ENCODE assay signal across 21 mouse cellular contexts in genomic region chr17:27454396-27454795, GRCm38 (mm10).
"Had no signal": no experiment of that assay in that cellular context is flagged by ENCODE, and none has a peak within 500 bp of the region (broad histone marks: within the 10 kb centered on the region; RNA-seq: fewer than 3 reads in every experiment).

No protein-coding gene starts in this region.

- ATAC-seq: liver, postnatal 0 days; lung, postnatal 0 days had no signal

- H3K27ac ChIP-seq: kidney, embryonic 15.5 days; limb, embryonic 12.5 days; limb, embryonic 15.5 days; liver, embryonic 14.5 days; neural tube, embryonic 12.5 days; neural tube, embryonic 15.5 days; stomach, postnatal 0 days had no signal

- H3K36me3 ChIP-seq: kidney, embryonic 15.5 days; limb, embryonic 12.5 days; limb, embryonic 15.5 days; neural tube, embryonic 12.5 days; neural tube, embryonic 15.5 days had no signal

- H3K4me3 ChIP-seq: kidney, embryonic 15.5 days; limb, embryonic 12.5 days; limb, embryonic 15.5 days; neural tube, embryonic 12.5 days; neural tube, embryonic 15.5 days had no signal

- H3K4me1 ChIP-seq: kidney, embryonic 15.5 days; limb, embryonic 12.5 days; limb, embryonic 15.5 days; neural tube, embryonic 12.5 days; neural tube, embryonic 15.5 days had no signal

- H3K9me3 ChIP-seq: kidney, embryonic 15.5 days; limb, embryonic 12.5 days; limb, embryonic 15.5 days; neural tube, embryonic 12.5 days; neural tube, embryonic 15.5 days had no signal

- DNase-seq: kidney, postnatal 14 days; kidney, postnatal 4 days; left cerebral cortex, postnatal 4 days; liver, postnatal 0 days; lung, embryonic 14.5 days; lung, postnatal 36 days; midbrain, embryonic 14.5 days; right cerebral cortex, adult 18-20 months; right cerebral cortex, postnatal 14 days; right cerebral cortex, postnatal 4 days; thymus, adult 2 months; thymus, postnatal 14 days; thymus, postnatal 4 days had no signal

- H3K27me3 ChIP-seq: kidney, embryonic 15.5 days; limb, embryonic 15.5 days; neural tube, embryonic 12.5 days had no signal
